Mouse (Mus musculus): ENCODE measurements around the gene Elfn2. TPM values are rescaled to one million over a fixed set of nuclear protein-coding genes. Genes with fewer than 3 reads are reported as not detected.

The Elfn2 gene
- not detected in 2 replicates for polyA plus RNA-seq (2015; fragmentation: Nextera tagmentation; extraction: Ambion mirVana)

DNA sequence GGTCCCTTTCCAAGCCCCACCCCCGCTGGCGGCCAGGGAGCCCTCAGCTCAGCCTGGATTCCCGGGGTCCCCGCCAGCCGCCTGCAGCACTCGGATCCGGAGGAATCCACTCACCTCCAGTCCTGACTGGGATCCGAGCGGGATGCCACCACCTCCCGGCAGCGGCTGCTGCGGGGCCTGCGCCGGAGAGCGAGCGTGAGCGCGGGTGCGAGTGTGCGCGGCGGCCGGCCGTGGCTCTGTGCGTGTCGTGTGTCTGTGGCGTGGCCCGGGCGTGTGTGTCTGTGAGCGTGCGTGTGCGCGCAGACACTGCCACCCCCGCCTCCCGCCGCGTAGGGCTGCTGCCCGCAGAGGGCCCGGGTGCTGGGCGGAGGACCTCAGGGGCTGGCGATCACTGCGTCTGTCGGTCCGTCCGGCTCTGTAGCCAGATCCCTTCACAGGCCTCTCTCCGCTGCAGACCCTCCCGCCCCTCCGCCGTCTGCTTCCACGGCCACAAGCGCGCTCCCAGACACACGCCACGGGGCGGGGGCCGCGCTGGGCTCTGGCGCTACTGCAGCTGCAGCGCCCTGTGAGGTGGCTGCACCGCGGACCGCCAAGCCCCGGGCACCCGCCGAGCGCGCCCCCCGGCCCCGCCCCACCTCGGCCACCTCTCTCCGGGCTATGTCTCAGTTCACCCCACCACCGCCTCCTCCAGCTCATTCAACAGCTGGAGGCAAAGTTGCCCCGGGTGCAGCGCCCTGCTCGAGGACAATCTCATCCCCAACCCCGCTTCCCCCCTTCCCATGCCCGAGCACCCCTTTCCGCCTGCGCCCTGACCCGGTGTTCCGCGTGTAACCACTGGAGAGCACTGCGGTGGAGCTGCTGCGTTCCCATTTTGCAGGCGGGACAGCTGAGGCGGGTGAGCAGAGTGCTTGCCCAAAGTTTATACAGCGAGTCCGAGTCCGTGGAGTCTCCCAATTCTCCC is at the start of gene Elfn2:
Elfn2 (minus strand) TSS at position 482 of the 961 bp plus-strand sequence.
- WGBS (ENCODE audit: insufficient replicate concordance): 2% methylated on average over 89 of the region's 89 CpGs
- no peak for ATAC-seq (ENCODE audit: insufficient read depth)
- Histone ChIP-seq H3K27me3 (peaks cover 95% of the 10 kb centered on the region), H3K4me2 (0 out of 2 replicates have a peak within 1 kb of the TSS, but pooled peaks have one; percentile 15), H3K4me1 (replicated peaks) (no peaks in the 10 kb centered on the region), H3K4me3 (replicated peaks) (no peak within 1 kb of the TSS), H3K9me3 (replicated peaks) (no peaks in the 10 kb centered on the region), H3K36me3 (replicated peaks) (no peaks in the 10 kb centered on the region), H3K9ac (no peak within 1 kb of the TSS), H3K27ac (replicated peaks) (no peak within 1 kb of the TSS)

DNA sequence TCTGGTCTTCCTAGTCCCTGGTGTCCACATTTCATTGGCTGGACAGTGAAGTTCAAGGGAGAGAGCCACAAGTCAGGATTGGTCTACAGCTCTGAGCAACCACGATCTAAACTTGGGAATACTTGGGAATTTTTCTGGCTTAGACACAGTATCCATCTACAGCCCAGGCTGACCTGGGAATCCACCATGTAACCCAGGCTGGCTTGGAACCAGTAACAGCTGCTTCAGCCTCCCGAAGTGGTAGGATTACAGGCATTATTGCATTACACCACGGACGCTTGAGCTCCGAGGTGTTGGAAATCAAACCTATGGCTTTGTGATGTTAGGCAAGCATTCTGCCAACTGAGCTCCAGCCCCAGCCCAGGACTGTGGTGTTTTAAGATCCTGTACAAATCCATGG is 45.1 kb upstream of the Elfn2 start:
- no peak overlapping the region for H3K27ac ChIP-seq (replicated peaks)
- H3K4me2 ChIP-seq: no peak overlapping the region
- no peaks in the 10 kb centered on the region for H3K9me3 ChIP-seq (replicated peaks)
- 85% methylated on average over 5 of the region's 5 CpGs for WGBS (ENCODE audit: insufficient replicate concordance)
- ATAC-seq (ENCODE audit: insufficient read depth): no peak
- H3K9ac ChIP-seq: no peak overlapping the region
- no peaks in the 10 kb centered on the region for H3K27me3 ChIP-seq
- no peaks in the 10 kb centered on the region for H3K4me1 ChIP-seq (replicated peaks)
- peaks cover 8% of the 10 kb centered on the region; the same call in 1 of the 2 replicates for H3K36me3 ChIP-seq (replicated peaks)
- H3K4me3 ChIP-seq (replicated peaks): no peak overlapping the region

DNA sequence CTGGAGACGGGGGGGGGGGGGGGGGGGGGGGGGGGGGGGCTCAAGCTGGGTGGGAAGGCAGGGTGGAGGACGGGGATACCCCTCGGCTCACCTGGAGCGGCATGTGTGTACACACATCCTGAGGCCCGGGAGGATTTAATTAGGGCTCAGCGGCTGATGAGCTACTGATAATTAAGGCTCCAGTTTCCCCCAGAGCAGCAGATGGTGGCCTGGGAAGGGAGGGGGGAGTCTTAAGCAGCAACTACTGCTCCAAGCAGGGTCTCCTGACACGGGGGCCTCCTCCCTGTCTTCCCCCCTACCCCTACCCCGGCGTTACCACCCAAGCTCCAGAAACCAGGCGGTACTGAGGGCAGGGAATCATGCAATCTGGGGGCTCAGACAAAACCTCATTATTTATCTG is 44.6 kb upstream of the Elfn2 start:
- Histone ChIP-seq H3K9ac (no peak overlapping the region), H3K4me1 (replicated peaks) (no peaks in the 10 kb centered on the region), H3K27me3 (no peaks in the 10 kb centered on the region), H3K36me3 (replicated peaks) (0 out of 2 replicates have a peak, but pooled peaks cover 7% of the 10 kb centered on the region), H3K27ac (replicated peaks) (no peak overlapping the region), H3K9me3 (replicated peaks) (no peaks in the 10 kb centered on the region), H3K4me3 (replicated peaks) (no peak overlapping the region), H3K4me2 (no peak overlapping the region)
- WGBS (ENCODE audit: insufficient replicate concordance): 45% methylated on average over 9 of the region's 10 CpGs
- ATAC-seq (ENCODE audit: insufficient read depth): no peak

DNA sequence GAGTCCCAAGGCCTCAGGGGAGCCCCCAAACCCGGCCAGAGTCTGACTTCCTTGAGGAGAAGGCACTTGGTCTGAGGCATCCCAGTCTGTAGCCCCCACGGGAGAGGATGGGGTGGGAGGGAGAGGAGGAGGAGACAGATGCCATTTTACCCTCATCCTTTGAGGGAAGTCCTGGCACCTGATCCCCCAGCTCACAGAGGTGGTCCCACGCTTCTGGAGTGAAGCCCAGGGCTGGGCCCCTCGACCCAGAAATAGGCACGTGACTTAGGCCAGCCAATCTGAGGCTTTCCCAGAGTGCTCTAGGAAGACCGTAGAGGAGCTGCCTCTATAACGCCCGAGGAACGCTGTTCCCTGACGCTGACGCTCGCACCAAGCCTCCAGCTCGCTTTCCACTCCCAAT is 42.5 kb upstream of the Elfn2 start:
- Histone ChIP-seq H3K27me3 (no peaks in the 10 kb centered on the region), H3K9ac (no peak overlapping the region), H3K4me2 (no peak overlapping the region), H3K4me1 (replicated peaks) (no peaks in the 10 kb centered on the region), H3K9me3 (replicated peaks) (no peaks in the 10 kb centered on the region), H3K4me3 (replicated peaks) (no peak overlapping the region), H3K27ac (replicated peaks) (no peak overlapping the region), H3K36me3 (replicated peaks) (0 out of 2 replicates have a peak, but pooled peaks cover under 1% of the 10 kb centered on the region)
- no peak for ATAC-seq (ENCODE audit: insufficient read depth)
- WGBS (ENCODE audit: insufficient replicate concordance): 79% methylated on average over 13 of the region's 13 CpGs

DNA sequence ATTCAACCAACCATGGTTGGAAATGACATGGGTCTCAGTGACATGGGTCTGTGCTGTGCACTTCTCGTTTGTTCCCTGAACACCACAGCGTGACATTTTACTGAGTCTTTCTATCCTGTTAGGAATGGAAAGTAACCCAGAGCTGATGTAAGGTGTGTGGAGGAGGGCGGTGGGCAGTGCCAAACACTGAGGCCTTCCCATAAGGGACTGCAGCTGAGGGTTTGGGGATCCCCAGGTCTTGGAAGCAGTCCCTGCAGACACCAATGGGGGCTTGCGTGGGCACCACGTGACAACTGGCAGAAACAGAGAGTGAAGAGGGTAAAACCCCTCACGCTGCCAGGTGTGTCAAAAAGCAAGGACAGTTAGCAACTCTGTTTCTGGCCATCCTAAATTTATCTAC is 39.6 kb upstream of the Elfn2 start:
- no peak overlapping the region for H3K4me3 ChIP-seq (replicated peaks)
- H3K27ac ChIP-seq (replicated peaks): no peak overlapping the region
- no peaks in the 10 kb centered on the region for H3K36me3 ChIP-seq (replicated peaks)
- ATAC-seq (ENCODE audit: insufficient read depth): no peak
- 71% methylated on average over 6 of the region's 6 CpGs for WGBS (ENCODE audit: insufficient replicate concordance)
- H3K4me2 ChIP-seq: no peak overlapping the region
- no peak overlapping the region for H3K9ac ChIP-seq
- no peaks in the 10 kb centered on the region for H3K4me1 ChIP-seq (replicated peaks)
- no peaks in the 10 kb centered on the region for H3K9me3 ChIP-seq (replicated peaks)
- no peaks in the 10 kb centered on the region for H3K27me3 ChIP-seq

DNA sequence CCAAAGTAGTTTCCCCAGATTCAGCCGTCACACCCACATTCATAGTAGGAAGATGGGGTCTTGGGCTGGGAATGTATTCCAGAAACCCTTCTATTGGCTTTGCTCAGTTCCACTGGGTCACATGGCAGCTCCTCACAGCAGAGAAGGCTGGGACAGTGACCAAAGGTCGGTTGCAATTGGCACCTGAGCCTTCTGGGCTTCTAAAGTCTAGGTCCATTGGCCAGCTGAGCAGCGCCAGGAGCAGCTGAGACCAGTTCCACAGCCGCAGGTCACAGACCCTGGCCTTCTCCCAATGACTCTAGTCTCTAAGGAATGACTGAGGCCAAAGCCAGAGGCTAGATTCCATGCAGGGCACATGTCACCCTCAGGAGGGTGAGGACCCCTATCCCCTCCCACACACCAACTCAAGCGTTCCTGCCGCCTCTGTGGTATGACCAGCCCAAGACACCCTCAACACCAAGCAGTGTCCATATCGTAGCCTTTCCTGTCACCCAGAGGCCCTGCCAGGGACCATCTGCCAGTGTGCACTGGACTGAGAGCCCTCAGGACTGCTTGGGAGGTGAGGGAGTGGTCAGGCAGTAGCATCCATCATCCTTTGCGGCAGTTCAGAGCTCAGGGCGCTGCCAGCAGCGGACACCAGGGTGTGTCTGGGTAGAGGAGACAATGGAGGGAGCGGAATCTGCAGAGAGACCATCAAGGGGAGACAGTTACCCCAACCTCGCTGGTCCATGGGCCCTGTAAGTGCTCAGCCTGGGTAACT is 37.6 kb upstream of the Elfn2 start:
- 71% methylated on average over 12 of the region's 12 CpGs for WGBS (ENCODE audit: insufficient replicate concordance)
- Histone ChIP-seq H3K27me3 (no peaks in the 10 kb centered on the region), H3K4me3 (replicated peaks) (no peak overlapping the region), H3K9me3 (replicated peaks) (no peaks in the 10 kb centered on the region), H3K4me1 (replicated peaks) (no peaks in the 10 kb centered on the region), H3K27ac (replicated peaks) (no peak overlapping the region), H3K4me2 (no peak overlapping the region), H3K36me3 (replicated peaks) (no peaks in the 10 kb centered on the region), H3K9ac (no peak overlapping the region)
- ATAC-seq (ENCODE audit: insufficient read depth): no peak

DNA sequence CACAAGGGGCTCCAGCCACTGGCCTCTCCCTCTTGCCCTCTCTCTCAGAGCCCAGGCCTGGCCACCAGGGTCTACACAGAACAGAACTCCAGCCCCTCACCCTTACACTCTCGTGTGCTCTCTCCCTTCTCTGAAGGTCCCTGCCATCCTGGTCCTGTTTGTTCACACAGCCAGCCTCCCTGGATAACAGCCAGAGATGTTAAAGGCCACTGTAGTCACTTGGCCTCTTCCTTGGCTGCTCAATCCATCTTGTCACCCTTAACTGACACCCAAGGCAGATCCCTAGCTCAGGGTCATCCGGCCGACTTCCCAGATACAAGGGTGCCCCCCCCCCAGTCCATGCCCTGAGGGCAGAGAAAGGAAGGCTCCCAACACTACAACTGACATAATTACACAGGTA is 36.7 kb upstream of the Elfn2 start:
- H3K27ac ChIP-seq (replicated peaks): no peak overlapping the region
- 40% methylated on average over 3 of the region's 3 CpGs for WGBS (ENCODE audit: insufficient replicate concordance)
- H3K9ac ChIP-seq: no peak overlapping the region
- no peaks in the 10 kb centered on the region for H3K36me3 ChIP-seq (replicated peaks)
- no peaks in the 10 kb centered on the region for H3K27me3 ChIP-seq
- no peaks in the 10 kb centered on the region for H3K4me1 ChIP-seq (replicated peaks)
- ATAC-seq (ENCODE audit: insufficient read depth): no peak
- H3K4me3 ChIP-seq (replicated peaks): no peak overlapping the region
- H3K9me3 ChIP-seq (replicated peaks): no peaks in the 10 kb centered on the region
- no peak overlapping the region for H3K4me2 ChIP-seq

DNA sequence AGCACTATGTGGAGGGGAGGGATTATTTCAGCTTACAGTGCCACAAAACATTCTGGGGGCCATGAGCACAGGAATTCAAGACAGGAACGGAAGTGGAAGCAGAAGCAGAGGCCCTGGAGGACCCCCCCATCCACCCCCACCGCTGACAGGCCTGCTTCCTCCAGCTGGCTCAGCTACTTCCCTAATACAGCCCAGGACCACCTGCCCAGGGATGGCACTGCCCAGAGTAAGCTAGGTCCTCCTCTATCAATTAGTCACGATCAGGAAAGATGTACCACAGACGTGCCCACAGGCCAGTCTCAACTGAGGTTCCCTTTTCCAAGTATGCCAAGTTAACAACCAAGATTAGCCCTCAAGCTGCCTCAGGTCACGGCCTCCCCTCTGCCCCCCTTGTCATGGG is 35.6 kb upstream of the Elfn2 start:
- H3K36me3 ChIP-seq (replicated peaks): no peaks in the 10 kb centered on the region
- no peak for ATAC-seq (ENCODE audit: insufficient read depth)
- no peak overlapping the region for H3K9ac ChIP-seq
- H3K4me3 ChIP-seq (replicated peaks): no peak overlapping the region
- WGBS (ENCODE audit: insufficient replicate concordance): 24% methylated on average over 5 of the region's 5 CpGs
- no peaks in the 10 kb centered on the region for H3K4me1 ChIP-seq (replicated peaks)
- H3K27ac ChIP-seq (replicated peaks): no peak overlapping the region
- no peaks in the 10 kb centered on the region for H3K9me3 ChIP-seq (replicated peaks)
- H3K4me2 ChIP-seq: no peak overlapping the region
- no peaks in the 10 kb centered on the region for H3K27me3 ChIP-seq

DNA sequence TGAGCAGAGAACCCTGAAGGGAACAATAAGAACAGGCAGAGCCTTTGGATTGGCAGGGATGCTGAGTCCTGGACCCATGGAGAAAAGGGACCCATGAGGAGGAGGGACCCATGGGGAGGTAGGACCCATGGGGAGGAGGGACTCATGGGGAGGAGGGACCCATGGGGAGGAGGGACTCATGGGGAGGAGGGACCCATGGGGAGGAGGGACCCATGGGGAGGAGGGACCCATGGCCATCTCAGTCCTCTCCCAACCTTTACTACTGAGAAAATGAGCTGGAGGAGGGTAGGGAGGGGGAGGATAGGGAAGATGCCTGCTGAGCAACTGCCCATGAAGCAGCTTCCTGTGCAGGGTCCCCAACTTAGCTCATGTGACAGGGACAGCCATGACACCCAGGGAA is 34.4 kb upstream of the Elfn2 start:
- H3K9ac ChIP-seq: no peak overlapping the region
- H3K9me3 ChIP-seq (replicated peaks): no peaks in the 10 kb centered on the region
- no peaks in the 10 kb centered on the region for H3K27me3 ChIP-seq
- no peak for ATAC-seq (ENCODE audit: insufficient read depth)
- H3K4me2 ChIP-seq: no peak overlapping the region
- no peak overlapping the region for H3K4me3 ChIP-seq (replicated peaks)
- H3K27ac ChIP-seq (replicated peaks): no peak overlapping the region
- no peaks in the 10 kb centered on the region for H3K36me3 ChIP-seq (replicated peaks)
- no peaks in the 10 kb centered on the region for H3K4me1 ChIP-seq (replicated peaks)

DNA sequence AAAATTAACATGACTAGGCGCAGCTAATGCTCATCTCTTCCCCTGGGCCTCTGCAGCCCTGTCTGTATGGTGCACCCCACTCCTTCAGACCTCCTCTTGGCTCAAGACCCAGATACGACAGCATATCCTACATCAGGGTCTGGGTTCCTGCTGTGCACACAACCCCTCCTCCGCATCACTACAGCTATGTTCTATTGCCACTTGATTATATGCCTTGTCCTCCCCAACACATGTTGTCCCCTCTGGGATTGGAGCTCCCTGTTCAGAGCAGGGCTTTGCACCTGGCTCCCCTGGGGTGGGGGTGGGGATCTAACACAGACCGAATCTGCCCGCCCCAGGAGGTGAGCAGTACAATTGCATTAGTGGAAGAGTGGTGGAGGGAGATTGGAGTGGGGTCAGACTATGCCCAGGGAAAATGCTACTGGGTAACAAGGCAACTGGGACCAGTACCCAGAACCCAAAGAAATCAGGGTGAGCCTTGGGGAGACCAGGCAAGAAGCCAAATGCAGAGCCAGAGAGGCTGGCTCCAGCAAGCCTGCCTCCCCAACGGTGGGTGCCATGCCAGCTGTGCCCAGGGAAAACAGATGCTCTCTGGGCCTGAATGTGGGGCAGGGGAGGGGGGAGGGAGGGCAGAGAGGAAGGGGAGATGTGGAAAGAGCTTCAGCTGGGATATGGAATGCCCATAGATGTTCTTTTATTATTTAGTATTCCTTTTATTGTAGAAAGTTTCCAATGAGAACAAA is 32.2 kb upstream of the Elfn2 start:
- Histone ChIP-seq H3K27me3 (no peaks in the 10 kb centered on the region), H3K9me3 (replicated peaks) (no peaks in the 10 kb centered on the region), H3K4me3 (replicated peaks) (no peak overlapping the region), H3K27ac (replicated peaks) (no peak overlapping the region), H3K4me2 (no peak overlapping the region), H3K9ac (no peak overlapping the region), H3K36me3 (replicated peaks) (no peaks in the 10 kb centered on the region), H3K4me1 (replicated peaks) (no peaks in the 10 kb centered on the region)
- ATAC-seq (ENCODE audit: insufficient read depth): no peak
- WGBS (ENCODE audit: insufficient replicate concordance): 56% methylated on average over 6 of the region's 6 CpGs

DNA sequence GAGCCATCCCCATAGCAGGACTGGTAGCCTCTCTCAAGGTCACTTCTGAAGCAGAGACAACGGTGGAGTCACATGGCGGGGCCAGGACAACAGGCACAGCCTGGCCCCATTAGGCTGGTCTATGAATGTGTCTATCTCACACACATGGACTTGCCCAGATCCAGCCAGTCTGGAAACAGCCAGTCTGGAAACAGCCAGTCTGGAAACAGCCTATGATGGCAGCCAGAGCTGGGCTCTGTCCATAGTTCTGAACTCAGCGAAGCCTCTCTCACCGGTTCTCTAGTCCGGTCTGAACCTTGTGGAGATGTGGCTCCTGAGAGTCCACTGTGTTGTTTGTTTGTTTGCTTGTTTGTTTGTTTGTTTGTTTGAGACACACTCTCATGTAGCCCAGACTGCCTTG is 31.3 kb upstream of the Elfn2 start:
- ATAC-seq (ENCODE audit: insufficient read depth): no peak
- H3K4me3 ChIP-seq (replicated peaks): no peak overlapping the region
- no peaks in the 10 kb centered on the region for H3K9me3 ChIP-seq (replicated peaks)
- no peak overlapping the region for H3K9ac ChIP-seq
- H3K27me3 ChIP-seq: no peaks in the 10 kb centered on the region
- no peaks in the 10 kb centered on the region for H3K4me1 ChIP-seq (replicated peaks)
- WGBS (ENCODE audit: insufficient replicate concordance): 65% methylated on average over 5 of the region's 5 CpGs
- H3K4me2 ChIP-seq: no peak overlapping the region
- H3K36me3 ChIP-seq (replicated peaks): no peaks in the 10 kb centered on the region
- no peak overlapping the region for H3K27ac ChIP-seq (replicated peaks)

Measured in liver, embryonic 15.5 days (tissue).